Mouse (Mus musculus) kidney, postnatal 25 days (tissue): ENCODE measurements around the gene Lrrc8c.

ENCODE experiments used
- DNase-seq, 2 experiments: peaks; one replicate each; pipeline ENCODE4 v3.0.0; 2021; ENCODE audit warnings: mixed read lengths in 2 of 2

Lrrc8c gene

GRCm38 (mm10) chr5:105643276-105643675 lies 124.1 kb downstream of the Lrrc8c start:
- DNase-seq = no peak

DNA sequence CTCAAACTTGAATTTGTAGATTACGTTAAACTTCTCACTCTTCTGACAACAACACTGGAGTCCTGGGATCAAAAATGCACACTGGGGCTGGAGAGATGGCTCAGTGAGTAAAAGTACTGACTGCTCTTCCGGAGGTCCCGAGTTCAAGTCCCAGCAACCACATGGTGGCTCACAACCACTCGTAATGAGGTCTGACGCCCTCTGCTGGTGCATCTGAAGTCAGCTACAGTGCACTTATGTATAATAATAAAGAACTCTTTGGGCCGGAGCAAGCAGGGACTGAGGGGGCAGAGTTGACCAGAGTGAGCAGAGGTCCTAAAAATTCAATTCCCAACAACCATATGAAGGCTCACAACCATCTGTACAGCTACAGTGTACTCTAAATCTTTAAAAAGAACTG lies 125.0 kb downstream of the Lrrc8c start:
- DNase-seq = no peak

DNA sequence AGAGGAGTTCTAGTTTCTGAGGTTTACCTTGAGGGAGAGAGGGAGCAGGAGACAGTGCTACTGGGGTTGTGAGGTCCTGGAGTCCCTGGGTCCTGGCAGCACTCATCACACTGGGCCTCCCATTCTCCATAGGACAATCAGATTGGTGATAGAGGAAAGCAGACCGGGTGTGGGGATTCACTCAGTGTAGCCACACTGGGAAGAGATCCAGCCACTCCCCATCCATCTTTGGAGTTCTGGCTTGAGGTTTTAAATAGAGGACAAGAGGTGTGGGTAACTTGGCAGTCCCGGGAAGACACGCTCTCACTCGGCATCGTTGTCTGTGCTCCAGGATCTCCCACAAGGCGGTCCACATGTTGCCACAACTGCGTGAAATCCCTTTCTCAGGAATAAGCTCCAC lies 127.9 kb downstream of the Lrrc8c start:
- no peak for DNase-seq

DNA sequence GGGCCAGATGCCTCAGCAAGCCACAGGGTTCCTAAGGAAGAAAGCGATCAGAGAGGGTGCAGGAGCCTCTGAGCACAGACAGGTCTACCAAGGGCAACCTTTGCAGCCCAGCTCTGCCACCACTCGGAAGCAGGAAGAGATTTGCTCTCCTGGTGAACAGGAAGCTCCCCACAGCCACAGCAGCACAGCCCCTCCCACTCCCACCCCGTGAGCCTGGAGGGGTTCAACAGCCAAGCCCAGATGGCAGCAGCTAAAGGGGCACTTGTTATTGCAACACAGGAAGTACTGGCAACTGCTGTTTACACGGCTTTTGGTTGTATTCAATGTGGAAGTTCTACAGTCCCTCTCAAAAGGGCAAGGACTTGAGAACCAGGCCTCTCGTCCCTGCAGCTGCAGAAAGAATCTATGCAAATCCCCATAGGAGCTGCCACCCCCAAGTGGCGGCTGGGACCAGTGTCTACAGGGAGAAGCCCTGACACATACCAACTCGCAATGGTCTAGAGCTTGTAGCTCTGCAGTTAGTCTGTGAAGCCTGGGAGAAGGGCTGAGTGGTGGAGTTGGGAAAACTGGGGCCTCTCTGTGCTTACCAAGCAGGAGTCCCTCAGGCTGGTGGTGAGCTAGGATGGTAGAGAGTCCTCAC lies 129.6 kb downstream of the Lrrc8c start:
- DNase-seq = peak; percentile 7 to 58

- peak; percentile 21 to 57 for DNase-seq
Observed at GRCm38 (mm10) chr5:105649514-105650001, 130.4 kb downstream of the Lrrc8c start.

- DNase-seq = no peak
Observed at GRCm38 (mm10) chr5:105650728-105651479, 131.7 kb downstream of the Lrrc8c start.

DNA sequence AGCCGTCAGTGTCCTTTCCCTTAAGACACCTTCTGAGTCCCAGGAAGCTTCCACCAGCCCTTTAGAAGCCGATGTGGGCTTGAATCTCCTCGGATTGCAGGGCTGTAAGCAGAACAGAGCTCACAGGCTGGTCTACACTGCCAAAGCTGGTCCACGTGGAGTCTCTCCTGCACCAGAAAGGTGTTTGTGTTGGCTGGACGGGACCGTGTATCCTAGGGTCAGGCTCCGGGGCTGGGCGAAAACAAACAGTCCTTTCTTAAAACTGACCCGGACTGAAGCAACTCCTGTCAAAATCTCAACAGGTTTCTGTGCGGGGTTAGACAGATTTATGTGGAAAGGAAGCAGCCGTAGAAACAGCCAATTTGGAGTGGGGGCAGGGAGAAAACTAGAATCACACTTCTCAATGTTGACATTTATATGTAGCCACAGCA lies 132.4 kb downstream of the Lrrc8c start:
- DNase-seq = peak; percentile 37 to 66

- peak; percentile 84 to 90 for DNase-seq
Observed at GRCm38 (mm10) chr5:105654237-105655063, 135.3 kb downstream of the Lrrc8c start.

GRCm38 (mm10) chr5:105655100-105655734 lies 136.0 kb downstream of the Lrrc8c start:
- no peak for DNase-seq

DNA sequence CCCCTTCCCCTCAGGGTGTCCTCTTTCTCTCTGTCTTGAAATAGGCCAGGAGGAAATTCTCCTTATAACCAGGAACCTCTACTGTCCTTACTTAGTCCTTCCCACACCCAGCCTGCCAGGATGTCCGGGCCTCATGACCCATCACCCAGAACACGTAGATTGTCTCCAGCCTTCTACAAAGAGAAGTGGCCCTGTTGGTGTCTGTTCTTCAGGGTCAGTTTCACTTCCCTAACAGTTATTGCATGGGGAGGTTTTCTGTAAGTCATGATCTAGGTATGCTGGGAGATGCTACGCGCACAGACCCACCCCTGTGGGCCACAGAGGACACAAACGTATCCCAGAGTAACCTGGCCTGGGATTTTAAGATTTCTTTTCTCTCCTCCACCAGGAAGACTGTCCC lies 142.7 kb downstream of the Lrrc8c start:
- DNase-seq = no peak
